Mouse (Mus musculus) C2C12 (cell line): ENCODE data around the gene Plppr5.

Experiments
- CTCF ChIP-seq: IDR thresholded peaks from one replicate; pipeline ENCODE4 v1.5.1; 2011; ENCODE audit not compliant: control insufficient read depth, insufficient read depth, insufficient read length
- MAX ChIP-seq: IDR thresholded peaks from one replicate; pipeline ENCODE4 v1.6.1; 2011; ENCODE audit warnings: mild to moderate bottlenecking, control low read depth
- MYOG ChIP-seq: IDR thresholded peaks from one replicate; pipeline ENCODE4 v1.6.1; 2011; ENCODE audit not compliant: control insufficient read depth, insufficient read length; ENCODE audit errors: extremely low read depth
- USF1 ChIP-seq: IDR thresholded peaks from one replicate; pipeline ENCODE4 v1.6.1; 2011; ENCODE audit warnings: low read depth, mild to moderate bottlenecking, control low read depth, moderate library complexity

- TF ChIP-seq CTCF (no peak), MYOG (no peak), USF1 (no peak), MAX (no peak)
Observed at GRCm38 (mm10) chr3:117729121-117730072, 154.8 kb downstream of the Plppr5 start.
